Mouse (Mus musculus): Measurements from ENCODE around the gene Katnal1. TPM values are rescaled to one million over a fixed set of nuclear protein-coding genes. Genes with fewer than 3 reads are reported as not detected.

Gene Katnal1
- polyA plus RNA-seq, 1 experiment from 2014 or later, result 11.0 TPM

- no peak for ATAC-seq (ENCODE audit: insufficient read depth, low FRiP score)
Measured at GRCm38 (mm10) chr5:148895833-148896232, 33.3 kb downstream of the Katnal1 start.

GRCm38 (mm10) chr5:148895034-148895433 lies 34.1 kb downstream of the Katnal1 start:
- peaks cover 12% of the 10 kb centered on the region; the same call in 1 of the 2 replicates for H3K36me3 ChIP-seq (ENCODE audit: control insufficient read depth, insufficient read depth, low read length)
- 59% methylated on average over 5 of the region's 5 CpGs for WGBS
- no peak overlapping the region for H3K4me3 ChIP-seq (replicated peaks; ENCODE audit: low read length)
- H3K9me3 ChIP-seq (replicated peaks; ENCODE audit: control insufficient read depth, low read length), result no peaks in the 10 kb centered on the region
- H3K4me1 ChIP-seq (ENCODE audit: control insufficient read depth, insufficient read depth, low read length), result no peaks in the 10 kb centered on the region
- no peak overlapping the region for H3K27ac ChIP-seq (ENCODE audit: low read length)
- no peaks in the 10 kb centered on the region for H3K27me3 ChIP-seq (ENCODE audit: control insufficient read depth, insufficient read depth, low read length)
- no peak overlapping the region for H3K4me2 ChIP-seq (ENCODE audit: low read depth, low read length)
- no peak for ATAC-seq (ENCODE audit: insufficient read depth, low FRiP score)
- no peak overlapping the region for H3K9ac ChIP-seq (ENCODE audit: low read length)

More at GRCm38 (mm10) chr5:148895833-148896232, 33.3 kb downstream of the Katnal1 start:
- Histone ChIP-seq H3K4me3 (replicated peaks; ENCODE audit: low read length) (no peak overlapping the region), H3K27me3 (ENCODE audit: control insufficient read depth, insufficient read depth, low read length) (no peaks in the 10 kb centered on the region), H3K36me3 (ENCODE audit: control insufficient read depth, insufficient read depth, low read length) (peaks cover 6% of the 10 kb centered on the region; the same call in 1 of the 2 replicates), H3K4me1 (ENCODE audit: control insufficient read depth, insufficient read depth, low read length) (no peaks in the 10 kb centered on the region), H3K27ac (ENCODE audit: low read length) (no peak overlapping the region), H3K9me3 (replicated peaks; ENCODE audit: control insufficient read depth, low read length) (no peaks in the 10 kb centered on the region), H3K4me2 (ENCODE audit: low read depth, low read length) (no peak overlapping the region), H3K9ac (ENCODE audit: low read length) (no peak overlapping the region)
- WGBS, result 81% methylated on average over 7 of the region's 7 CpGs

- H3K36me3 ChIP-seq (ENCODE audit: control insufficient read depth, insufficient read depth, low read length), result peaks cover 12% of the 10 kb centered on the region; the same call in 1 of the 2 replicates
- no peaks in the 10 kb centered on the region for H3K9me3 ChIP-seq (replicated peaks; ENCODE audit: control insufficient read depth, low read length)
- no peak overlapping the region for H3K4me3 ChIP-seq (replicated peaks; ENCODE audit: low read length)
- no peak overlapping the region for H3K4me2 ChIP-seq (ENCODE audit: low read depth, low read length)
- no peaks in the 10 kb centered on the region for H3K4me1 ChIP-seq (ENCODE audit: control insufficient read depth, insufficient read depth, low read length)
- no peak overlapping the region for H3K27ac ChIP-seq (ENCODE audit: low read length)
- WGBS, result 95% methylated on average over 4 of the region's 4 CpGs
- no peak overlapping the region for H3K9ac ChIP-seq (ENCODE audit: low read length)
- no peaks in the 10 kb centered on the region for H3K27me3 ChIP-seq (ENCODE audit: control insufficient read depth, insufficient read depth, low read length)
- no peak for ATAC-seq (ENCODE audit: insufficient read depth, low FRiP score)
Measured at GRCm38 (mm10) chr5:148890237-148890636, 38.9 kb downstream of the Katnal1 start.

GRCm38 (mm10) chr5:148888032-148888431 lies 41.1 kb downstream of the Katnal1 start:
- ATAC-seq (ENCODE audit: insufficient read depth, low FRiP score), result no peak
- H3K36me3 ChIP-seq (ENCODE audit: control insufficient read depth, insufficient read depth, low read length), result peaks cover 12% of the 10 kb centered on the region; the same call in 1 of the 2 replicates
- H3K4me3 ChIP-seq (replicated peaks; ENCODE audit: low read length), result no peak overlapping the region
- H3K4me1 ChIP-seq (ENCODE audit: control insufficient read depth, insufficient read depth, low read length), result no peaks in the 10 kb centered on the region
- no peak overlapping the region for H3K27ac ChIP-seq (ENCODE audit: low read length)
- 89% methylated on average over 6 of the region's 6 CpGs for WGBS
- no peak overlapping the region for H3K9ac ChIP-seq (ENCODE audit: low read length)
- no peaks in the 10 kb centered on the region for H3K9me3 ChIP-seq (replicated peaks; ENCODE audit: control insufficient read depth, low read length)
- H3K4me2 ChIP-seq (ENCODE audit: low read depth, low read length), result no peak overlapping the region
- H3K27me3 ChIP-seq (ENCODE audit: control insufficient read depth, insufficient read depth, low read length), result no peaks in the 10 kb centered on the region

GRCm38 (mm10) chr5:148885821-148886609 lies 43.1 kb downstream of the Katnal1 start:
- H3K4me3 ChIP-seq (replicated peaks; ENCODE audit: low read length), result peak overlapping the region; percentile 27
- H3K27ac ChIP-seq (ENCODE audit: low read length), result no peak overlapping the region

GRCm38 (mm10) chr5:148883671-148884070 lies 45.4 kb downstream of the Katnal1 start:
- H3K27ac ChIP-seq (ENCODE audit: low read length), result no peak overlapping the region
- no peak for ATAC-seq (ENCODE audit: insufficient read depth, low FRiP score)
- H3K27me3 ChIP-seq (ENCODE audit: control insufficient read depth, insufficient read depth, low read length), result no peaks in the 10 kb centered on the region

More at GRCm38 (mm10) chr5:148885821-148886609, 43.1 kb downstream of the Katnal1 start:
- peak; percentile 94 for ATAC-seq (ENCODE audit: insufficient read depth, low FRiP score)
- Histone ChIP-seq H3K9me3 (replicated peaks; ENCODE audit: control insufficient read depth, low read length) (no peaks in the 10 kb centered on the region), H3K27me3 (ENCODE audit: control insufficient read depth, insufficient read depth, low read length) (no peaks in the 10 kb centered on the region), H3K36me3 (ENCODE audit: control insufficient read depth, insufficient read depth, low read length) (peaks cover 6% of the 10 kb centered on the region; the same call in 1 of the 2 replicates), H3K9ac (ENCODE audit: low read length) (peak overlapping the region; percentile 60; the same call in 1 of the 2 replicates), H3K4me1 (ENCODE audit: control insufficient read depth, insufficient read depth, low read length) (no peaks in the 10 kb centered on the region), H3K4me2 (ENCODE audit: low read depth, low read length) (peak overlapping the region; percentile 46)
- WGBS, result 32% methylated on average over 22 of the region's 22 CpGs

GRCm38 (mm10) chr5:148879218-148879617 lies 49.9 kb downstream of the Katnal1 start:
- Histone ChIP-seq H3K4me3 (replicated peaks; ENCODE audit: low read length) (no peak overlapping the region), H3K9me3 (replicated peaks; ENCODE audit: control insufficient read depth, low read length) (no peaks in the 10 kb centered on the region), H3K27me3 (ENCODE audit: control insufficient read depth, insufficient read depth, low read length) (no peaks in the 10 kb centered on the region), H3K36me3 (ENCODE audit: control insufficient read depth, insufficient read depth, low read length) (peaks cover 15% of the 10 kb centered on the region), H3K4me2 (ENCODE audit: low read depth, low read length) (no peak overlapping the region), H3K4me1 (ENCODE audit: control insufficient read depth, insufficient read depth, low read length) (no peaks in the 10 kb centered on the region), H3K27ac (ENCODE audit: low read length) (no peak overlapping the region), H3K9ac (ENCODE audit: low read length) (no peak overlapping the region)
- ATAC-seq (ENCODE audit: insufficient read depth, low FRiP score), result no peak
- WGBS, result 86% methylated on average over 6 of the region's 6 CpGs

More at GRCm38 (mm10) chr5:148883671-148884070, 45.4 kb downstream of the Katnal1 start:
- WGBS, result 87% methylated on average over 8 of the region's 8 CpGs
- H3K4me2 ChIP-seq (ENCODE audit: low read depth, low read length), result no peak overlapping the region
- H3K4me3 ChIP-seq (replicated peaks; ENCODE audit: low read length), result no peak overlapping the region
- H3K9ac ChIP-seq (ENCODE audit: low read length), result no peak overlapping the region
- H3K9me3 ChIP-seq (replicated peaks; ENCODE audit: control insufficient read depth, low read length), result no peaks in the 10 kb centered on the region
- peaks cover 10% of the 10 kb centered on the region for H3K36me3 ChIP-seq (ENCODE audit: control insufficient read depth, insufficient read depth, low read length)
- no peaks in the 10 kb centered on the region for H3K4me1 ChIP-seq (ENCODE audit: control insufficient read depth, insufficient read depth, low read length)

- H3K9me3 ChIP-seq (replicated peaks; ENCODE audit: control insufficient read depth, low read length), result no peaks in the 10 kb centered on the region
- no peak overlapping the region for H3K27ac ChIP-seq (ENCODE audit: low read length)
- 67% methylated on average over 8 of the region's 8 CpGs for WGBS
- no peak overlapping the region for H3K4me2 ChIP-seq (ENCODE audit: low read depth, low read length)
- H3K36me3 ChIP-seq (ENCODE audit: control insufficient read depth, insufficient read depth, low read length), result peaks cover 5% of the 10 kb centered on the region; the same call in 1 of the 2 replicates
- no peaks in the 10 kb centered on the region for H3K4me1 ChIP-seq (ENCODE audit: control insufficient read depth, insufficient read depth, low read length)
- H3K27me3 ChIP-seq (ENCODE audit: control insufficient read depth, insufficient read depth, low read length), result no peaks in the 10 kb centered on the region
- H3K9ac ChIP-seq (ENCODE audit: low read length), result no peak overlapping the region
- H3K4me3 ChIP-seq (replicated peaks; ENCODE audit: low read length), result no peak overlapping the region
- no peak for ATAC-seq (ENCODE audit: insufficient read depth, low FRiP score)
Measured at GRCm38 (mm10) chr5:148873116-148873515, 56.0 kb downstream of the Katnal1 start.

- peak; percentile 75; the same call in 1 of the 2 replicates for ATAC-seq (ENCODE audit: insufficient read depth, low FRiP score)
- no peak overlapping the region for H3K9ac ChIP-seq (ENCODE audit: low read length)
- no peaks in the 10 kb centered on the region for H3K9me3 ChIP-seq (replicated peaks; ENCODE audit: control insufficient read depth, low read length)
- no peaks in the 10 kb centered on the region for H3K36me3 ChIP-seq (ENCODE audit: control insufficient read depth, insufficient read depth, low read length)
- 0 out of 2 replicates have a peak, but pooled peaks cover 7% of the 10 kb centered on the region for H3K4me1 ChIP-seq (ENCODE audit: control insufficient read depth, insufficient read depth, low read length)
- no peaks in the 10 kb centered on the region for H3K27me3 ChIP-seq (ENCODE audit: control insufficient read depth, insufficient read depth, low read length)
- H3K4me2 ChIP-seq (ENCODE audit: low read depth, low read length), result no peak overlapping the region
- 31% methylated on average over 3 of the region's 3 CpGs for WGBS
- no peak overlapping the region for H3K4me3 ChIP-seq (replicated peaks; ENCODE audit: low read length)
- H3K27ac ChIP-seq (ENCODE audit: low read length), result no peak overlapping the region
Measured at GRCm38 (mm10) chr5:148869583-148869982, 59.5 kb downstream of the Katnal1 start.

Data from stomach, embryonic 16.5 days (tissue).